Mouse (Mus musculus) bone marrow macrophage, adult 2 months (primary cell): ENCODE results near the gene Pitpnm3.

Experiments
- CTCF ChIP-seq: IDR thresholded peaks from 2 replicates; pipeline ENCODE4 v1.5.1; 2012; ENCODE audit warnings: low read depth, mild to moderate bottlenecking, low read length, moderate library complexity
- POLR2A ChIP-seq: IDR thresholded peaks from 2 replicates; pipeline ENCODE4 v1.6.1; 2012; ENCODE audit warnings: mild to moderate bottlenecking, low read depth, low read length, borderline replicate concordance

GRCm38 (mm10) chr11:72044231-72044630 is 91.3 kb downstream of the Pitpnm3 start:
- TF ChIP-seq CTCF: no peak
- TF ChIP-seq POLR2A: no peak
